11 mouse cellular contexts compared by ENCODE assay signal in genomic region chr4:65242434-65242931, GRCm38 (mm10).
A peak's percentile ranks its signal among the peaks of the same experiment; 100 is the strongest.
DNase-seq lines count a peak whose midpoint lies in the region; ATAC-seq lines count a peak whose summit lies in the region.
"Had no signal": no experiment of that assay in that cellular context is flagged by ENCODE, and none has a peak within 500 bp of the region (broad histone marks: within the 10 kb centered on the region; RNA-seq: fewer than 3 reads in every experiment).

No protein-coding gene starts in this region.

- H3K27ac ChIP-seq in kidney, embryonic 15.5 days = peak overlapping the region; percentile 75
- H3K27ac ChIP-seq in limb, embryonic 11.5 days (replicated peaks; ENCODE audit: low read depth, low read length) = no peak overlapping the region
- H3K27ac ChIP-seq: limb, embryonic 13.5 days; midbrain, embryonic 12.5 days had no signal

- peaks cover 18% of the 10 kb centered on the region for H3K4me1 ChIP-seq in kidney, embryonic 15.5 days
- H3K4me1 ChIP-seq in limb, embryonic 11.5 days (ENCODE audit: control insufficient read depth, insufficient read depth, low read length) = peaks cover 14% of the 10 kb centered on the region

- peak; percentile 59 for ATAC-seq in kidney, embryonic 15.5 days (replicated peaks; ENCODE audit: low FRiP score)
- peak; percentile 66 for ATAC-seq in common myeloid progenitor, adult 5-6 weeks (replicated peaks; ENCODE audit: low read depth, poor library complexity, severe bottlenecking)
- peak; percentile 17; the same call in 1 of the 2 replicates for ATAC-seq in limb, embryonic 11.5 days (ENCODE audit: insufficient number of reproducible peaks, low FRiP score, low TSS enrichment, low read depth)

- H3K4me2 ChIP-seq in kidney, embryonic 15.5 days = no peak overlapping the region
- no peak overlapping the region for H3K4me2 ChIP-seq in limb, embryonic 11.5 days (ENCODE audit: low read depth, severe bottlenecking)
- H3K4me2 ChIP-seq: limb, embryonic 13.5 days; midbrain, embryonic 12.5 days had no signal

- H3K27me3 ChIP-seq in kidney, embryonic 15.5 days = no peaks in the 10 kb centered on the region
- no peaks in the 10 kb centered on the region for H3K27me3 ChIP-seq in limb, embryonic 11.5 days (ENCODE audit: control insufficient read depth, insufficient read depth, low read length)

- no peak overlapping the region for H3K4me3 ChIP-seq in kidney, embryonic 15.5 days (replicated peaks)
- H3K4me3 ChIP-seq in limb, embryonic 11.5 days (ENCODE audit: low read depth, low read length) = no peak overlapping the region
- H3K4me3 ChIP-seq: limb, embryonic 13.5 days; midbrain, embryonic 12.5 days had no signal

- no peaks in the 10 kb centered on the region for H3K9me3 ChIP-seq in kidney, embryonic 15.5 days (replicated peaks)
- H3K9me3 ChIP-seq in limb, embryonic 11.5 days (ENCODE audit: control insufficient read depth, low read length) = no peaks in the 10 kb centered on the region
- H3K9me3 ChIP-seq: limb, embryonic 13.5 days; midbrain, embryonic 12.5 days had no signal

- WGBS in kidney, embryonic 15.5 days = 9% methylated on average over 3 of the region's 3 CpGs
- WGBS in limb, embryonic 11.5 days = 3% methylated on average over 3 of the region's 3 CpGs

- DNase-seq in kidney, postnatal 14 days = no peak
- DNase-seq in Muller cell, postnatal 12 days (ENCODE audit: inconsistent ontology term) = peak; percentile 76
- peak; percentile 41 for DNase-seq in limb, embryonic 11.5 days (ENCODE audit: low spot score)
- DNase-seq in retina, postnatal 1 day = no peak
- no peak for DNase-seq in cerebellum, adult 8-10 months
- no peak for DNase-seq in frontal cortex, postnatal 25 days (ENCODE audit: low spot score in 2 of 2)
- DNase-seq: kidney, postnatal 36 days had no signal

- H3K9ac ChIP-seq in kidney, embryonic 15.5 days = no peak overlapping the region
- H3K9ac ChIP-seq in limb, embryonic 11.5 days (ENCODE audit: low read length) = no peak overlapping the region
- H3K9ac ChIP-seq: limb, embryonic 13.5 days; midbrain, embryonic 12.5 days had no signal

- no peaks in the 10 kb centered on the region for H3K36me3 ChIP-seq in kidney, embryonic 15.5 days
- no peaks in the 10 kb centered on the region for H3K36me3 ChIP-seq in limb, embryonic 11.5 days (ENCODE audit: control insufficient read depth, insufficient read depth, low read length)
- H3K36me3 ChIP-seq: limb, embryonic 13.5 days; midbrain, embryonic 12.5 days had no signal

Comparison
In these comparisons a context has a peak if more than half of its experiments do, and no peak if none do; other contexts are left out.
1. DNase-seq: peak in Muller cell, postnatal 12 days (single experiment) and limb, embryonic 11.5 days (single experiment); none in kidney, postnatal 14 days (single experiment), retina, postnatal 1 day (single experiment), cerebellum, adult 8-10 months (single experiment) and frontal cortex, postnatal 25 days (0 of 2).
2. Peak in every context shown above with its lines, with median percentiles within 50 percentile points of each other: ATAC-seq.